Mouse (Mus musculus) natural killer cell, adult 2 months (primary cell): ENCODE results near the gene Stk25.
"Not testable (repeated sequence)": the region's sequence is repeated elsewhere in the genome, so short reads cannot be mapped to it uniquely, and the experiment has no call there.

Experiments used
- DNase-seq, 2 experiments: peaks; one replicate each; pipeline ENCODE4 v3.0.0; 2022; ENCODE audit warnings: low spot score in 2 of 2

Stk25 gene

DNA sequence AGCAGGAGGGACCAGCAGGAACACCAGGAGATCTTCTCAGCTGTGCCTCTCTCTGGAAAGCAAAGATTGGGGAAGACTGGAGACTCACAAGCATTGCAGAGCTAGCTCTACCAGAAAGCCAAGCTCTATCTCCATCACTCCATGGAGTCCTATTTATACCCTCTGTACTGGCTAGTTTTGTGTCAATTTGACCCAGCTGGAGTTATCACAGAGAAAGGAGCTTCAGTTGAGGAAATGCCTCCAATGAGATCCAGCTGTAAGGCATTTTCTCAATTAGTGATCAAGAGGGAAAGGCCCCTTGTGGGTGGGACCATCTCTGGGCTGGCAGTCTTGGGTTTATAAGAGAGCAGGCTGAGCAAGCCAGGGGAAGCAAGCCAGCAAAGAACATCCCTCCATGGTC, at the start of gene Stk25:
Gene Stk25, minus strand, starts transcription at position 101 of the 400 bp plus-strand sequence.
- not testable (repeated sequence) for DNase-seq

DNA sequence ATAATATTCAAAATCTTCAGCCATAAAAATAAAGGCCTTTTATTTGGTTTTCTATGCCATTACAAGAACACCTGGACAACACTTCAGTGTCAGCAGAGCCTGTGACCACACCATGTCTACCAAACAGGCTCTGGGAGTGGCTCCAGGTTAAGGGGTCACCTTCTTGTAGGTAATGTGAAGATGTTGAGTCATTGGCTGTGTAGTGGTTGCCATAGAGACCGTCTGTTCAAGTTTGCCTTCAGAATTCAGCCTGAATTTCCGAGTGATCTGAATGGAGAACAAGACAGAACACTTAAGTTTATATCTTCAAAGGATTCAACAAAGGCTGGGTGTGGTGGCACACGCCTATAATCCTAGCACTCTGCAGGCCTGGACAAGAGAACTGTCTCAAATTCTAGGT, 46.9 kb upstream of the Stk25 start:
- no peak for DNase-seq

DNA sequence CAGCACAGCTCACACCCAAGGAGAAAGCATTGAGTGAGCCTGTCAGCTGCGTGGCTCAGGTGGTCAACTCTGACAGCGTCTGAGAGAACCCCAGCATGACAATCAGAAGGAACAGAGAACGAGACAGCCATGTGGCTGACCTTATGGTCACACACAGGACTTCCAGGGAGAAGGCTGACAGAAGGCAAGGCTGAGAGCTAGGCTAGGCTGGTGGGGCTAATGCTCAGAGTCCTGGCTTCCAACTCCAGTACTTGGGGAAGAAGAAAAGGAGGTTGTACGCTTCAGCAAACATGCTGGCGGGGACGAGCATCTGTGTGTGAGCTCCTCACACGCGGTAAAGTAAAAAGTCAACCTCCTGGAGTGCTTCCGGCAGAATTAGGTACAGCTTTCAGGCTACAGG, 45.9 kb upstream of the Stk25 start:
- DNase-seq = no peak

DNA sequence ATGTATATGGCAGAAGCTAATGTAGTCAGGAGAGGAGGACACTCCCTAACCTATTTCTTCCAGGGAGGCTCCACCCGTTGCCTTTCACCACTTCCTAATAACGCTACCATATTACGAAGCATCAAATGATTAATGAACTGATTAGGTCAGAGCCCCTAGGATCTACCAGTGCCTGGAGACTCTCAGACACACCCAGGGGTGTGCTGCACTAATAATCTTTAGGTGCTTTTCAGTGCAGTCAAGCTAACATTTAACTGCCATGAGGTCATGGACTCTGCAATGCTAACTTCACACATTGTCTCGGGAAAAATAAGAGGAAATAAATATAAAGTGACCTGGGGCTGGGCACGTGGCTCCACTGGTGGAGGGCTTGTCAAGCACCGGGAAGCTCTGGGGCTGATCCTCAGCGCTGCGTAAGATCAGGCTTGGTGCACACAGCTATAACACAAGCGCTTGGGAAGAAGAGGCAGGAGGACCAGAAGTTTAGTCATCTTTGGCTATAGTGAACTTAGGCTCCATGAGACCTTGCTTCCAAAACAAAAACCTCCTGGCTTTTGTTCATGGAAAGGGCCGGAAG, 45.1 kb upstream of the Stk25 start:
- DNase-seq = no peak

DNA sequence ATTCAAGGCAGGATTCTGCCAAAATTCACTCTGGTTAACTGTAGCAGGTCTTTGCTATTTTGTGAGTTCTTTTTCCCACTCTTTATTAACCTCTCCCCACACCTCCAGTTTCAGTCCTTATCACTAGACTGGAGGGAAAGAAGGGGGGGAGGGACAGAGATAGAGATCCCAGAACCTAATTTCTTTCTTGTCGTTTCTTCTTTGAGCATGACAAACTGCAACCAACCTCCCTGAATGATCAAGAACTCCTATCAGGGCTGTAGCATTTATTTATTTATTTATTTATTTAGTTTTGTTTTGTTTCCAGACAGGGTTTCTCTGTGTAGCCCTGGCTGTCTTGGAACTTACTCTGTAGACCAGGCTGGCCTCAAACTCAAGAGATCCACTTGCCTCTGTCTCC, 43.6 kb upstream of the Stk25 start:
- DNase-seq = no peak

DNA sequence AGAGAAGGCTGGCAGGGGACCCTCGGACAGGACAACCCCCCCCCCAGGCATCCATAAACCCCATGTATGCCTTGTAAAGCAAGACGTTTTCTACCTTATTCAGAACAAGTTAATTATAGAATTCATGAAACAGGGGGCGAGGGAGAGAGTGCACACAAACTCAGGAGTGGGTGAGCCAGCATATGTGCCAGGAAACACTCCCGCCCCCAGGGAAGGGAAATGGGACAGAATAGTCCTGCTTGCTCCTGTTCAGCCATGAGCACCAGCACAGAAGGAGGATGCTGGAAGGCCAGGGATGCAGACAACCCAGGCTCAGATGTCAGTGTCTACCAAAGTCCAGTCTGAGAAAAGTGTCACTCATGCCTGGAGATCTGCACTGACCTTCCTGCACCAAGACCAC, 40.7 kb upstream of the Stk25 start:
- DNase-seq = no peak

DNA sequence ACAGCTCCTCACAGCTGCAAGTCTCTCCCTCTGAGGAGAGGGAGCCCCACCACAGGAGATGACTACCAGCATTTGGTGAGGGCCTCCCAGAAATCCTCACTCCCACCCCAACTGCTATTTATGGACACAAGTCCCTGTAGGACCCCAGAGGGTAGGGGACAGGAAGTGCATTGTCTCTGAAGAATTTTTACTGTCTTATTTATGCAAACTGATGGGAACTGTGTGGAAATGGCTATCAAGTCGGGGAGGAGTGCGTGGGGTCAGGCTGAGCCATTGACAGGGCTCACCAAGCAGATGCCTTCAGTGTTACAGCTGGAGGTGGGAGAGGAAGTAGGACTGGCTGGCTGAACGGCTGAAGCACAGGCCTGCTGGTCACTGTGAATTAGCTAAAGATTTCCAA, 38.9 kb upstream of the Stk25 start:
- DNase-seq = no peak

DNA sequence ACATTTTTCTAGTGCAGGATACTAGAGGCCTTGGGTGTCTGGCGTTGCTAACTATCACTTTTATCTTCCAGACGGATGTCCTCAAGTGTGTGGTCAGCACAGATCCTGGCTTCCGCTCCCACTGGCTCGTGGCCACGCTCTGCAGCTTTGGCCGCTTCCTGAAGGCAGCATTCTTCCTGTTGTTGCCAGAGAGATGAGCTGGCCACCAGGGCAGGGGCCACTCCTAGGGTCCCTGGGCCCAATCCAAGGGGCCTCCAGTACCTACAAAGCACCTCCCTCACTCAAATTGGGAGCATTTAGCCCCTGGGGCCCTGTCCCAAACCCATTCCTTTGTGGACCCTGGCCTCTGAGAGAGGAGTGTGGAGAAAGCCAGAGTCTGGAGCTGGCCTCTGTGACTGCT, 36.5 kb upstream of the Stk25 start:
- DNase-seq = no peak

DNA sequence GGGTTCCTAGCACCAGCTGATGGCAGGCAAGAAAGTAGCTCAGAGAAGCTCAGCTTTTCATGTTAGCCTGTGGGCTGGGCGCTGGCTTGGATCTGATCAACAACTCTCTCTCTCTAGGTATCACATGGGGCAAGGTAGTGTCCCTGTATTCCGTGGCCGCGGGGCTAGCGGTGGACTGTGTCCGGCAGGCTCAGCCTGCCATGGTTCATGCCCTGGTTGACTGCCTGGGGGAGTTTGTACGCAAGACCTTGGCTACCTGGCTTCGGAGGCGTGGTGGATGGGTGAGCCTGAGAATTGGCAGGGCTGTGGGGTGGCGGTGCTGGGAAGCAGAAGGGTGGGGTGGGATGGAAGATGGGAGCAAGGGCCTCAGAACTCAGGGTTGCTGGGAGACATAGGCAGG, 35.5 kb upstream of the Stk25 start:
- DNase-seq = no peak

DNA sequence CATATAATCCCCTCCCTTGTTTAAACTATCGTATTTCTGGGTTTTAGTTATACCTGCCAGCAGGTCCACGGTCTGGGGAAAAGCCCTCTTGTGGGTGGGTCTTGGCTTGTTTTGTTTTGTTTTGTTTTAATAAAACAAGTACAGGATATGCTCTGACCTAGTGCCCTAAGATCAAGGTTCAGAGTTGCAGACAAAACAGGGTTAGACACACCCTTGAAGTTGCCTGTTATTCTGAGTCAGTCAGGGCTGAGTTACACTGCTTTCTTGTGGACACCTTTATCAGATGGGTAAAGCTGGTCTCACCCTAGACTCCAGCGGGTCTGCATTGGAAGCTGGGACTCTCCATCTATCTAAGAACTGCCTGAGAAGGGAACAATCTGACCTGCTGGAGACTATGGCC, 35.0 kb upstream of the Stk25 start:
- DNase-seq = no peak

DNA sequence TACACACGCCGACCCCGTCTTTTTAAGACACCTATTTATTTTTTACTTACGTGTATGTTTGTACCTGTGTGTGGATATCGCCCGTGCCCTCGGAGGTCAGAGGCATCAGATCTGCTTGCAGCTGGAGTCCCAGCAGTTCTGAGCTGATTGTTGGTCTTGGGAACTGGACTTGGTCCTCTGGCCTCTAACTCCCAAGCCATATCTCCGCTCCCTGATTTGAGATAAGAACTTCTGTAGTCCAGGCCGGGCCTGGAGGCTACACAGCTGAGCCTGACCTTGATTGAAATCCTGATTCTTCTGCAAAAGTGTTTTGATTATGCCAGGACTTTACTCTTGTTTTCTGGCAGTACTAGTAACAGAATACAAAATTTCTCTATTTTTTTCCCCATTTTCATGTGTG, 34.3 kb upstream of the Stk25 start:
- DNase-seq = no peak

DNA sequence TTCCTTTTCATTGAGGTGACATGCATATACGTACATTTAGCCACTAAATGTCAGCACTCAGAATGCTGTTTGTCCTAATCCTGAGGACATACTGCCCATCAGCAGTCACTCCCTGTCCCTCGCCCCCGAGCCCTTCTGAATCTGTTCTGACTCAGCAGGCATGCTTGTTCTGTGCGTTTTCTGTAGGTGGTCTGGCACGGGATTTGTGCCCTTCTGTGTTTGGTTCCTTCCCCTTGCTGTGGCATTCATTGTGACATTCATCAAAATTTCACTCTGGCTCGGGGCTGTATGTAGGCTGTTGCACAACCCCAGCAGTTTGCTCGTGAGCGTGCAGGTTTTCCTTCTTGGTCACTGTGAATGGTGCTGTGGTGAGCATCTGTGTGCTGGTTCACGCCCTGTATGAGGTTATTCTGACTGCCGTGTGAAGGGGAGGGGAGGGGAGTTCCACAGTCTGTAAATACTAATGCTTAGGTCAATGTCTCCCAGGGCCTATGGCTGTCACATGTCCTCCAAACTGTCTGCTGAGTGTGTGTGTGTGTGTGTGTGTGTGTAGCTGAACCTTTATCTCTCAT, 33.4 kb upstream of the Stk25 start:
- no peak for DNase-seq

DNA sequence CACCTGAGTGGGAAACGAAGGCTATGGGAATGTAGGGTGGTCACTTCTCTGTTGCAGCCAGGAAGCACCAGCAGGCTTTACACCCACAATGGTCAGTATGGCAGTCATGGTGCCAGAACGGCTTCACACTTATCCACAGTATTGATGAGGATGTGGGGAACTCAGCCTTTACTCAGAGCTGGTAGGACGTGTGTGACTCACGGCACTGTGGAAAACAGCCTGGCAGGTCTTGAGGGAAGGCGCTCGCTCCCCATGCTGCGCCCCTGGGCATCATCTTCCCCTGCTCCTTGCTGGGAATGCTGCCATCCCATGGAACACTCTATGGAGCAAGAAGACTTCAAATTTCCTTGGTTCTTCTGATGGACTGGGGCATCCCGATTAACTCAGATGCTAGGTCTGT, 32.6 kb upstream of the Stk25 start:
- DNase-seq = no peak

DNA sequence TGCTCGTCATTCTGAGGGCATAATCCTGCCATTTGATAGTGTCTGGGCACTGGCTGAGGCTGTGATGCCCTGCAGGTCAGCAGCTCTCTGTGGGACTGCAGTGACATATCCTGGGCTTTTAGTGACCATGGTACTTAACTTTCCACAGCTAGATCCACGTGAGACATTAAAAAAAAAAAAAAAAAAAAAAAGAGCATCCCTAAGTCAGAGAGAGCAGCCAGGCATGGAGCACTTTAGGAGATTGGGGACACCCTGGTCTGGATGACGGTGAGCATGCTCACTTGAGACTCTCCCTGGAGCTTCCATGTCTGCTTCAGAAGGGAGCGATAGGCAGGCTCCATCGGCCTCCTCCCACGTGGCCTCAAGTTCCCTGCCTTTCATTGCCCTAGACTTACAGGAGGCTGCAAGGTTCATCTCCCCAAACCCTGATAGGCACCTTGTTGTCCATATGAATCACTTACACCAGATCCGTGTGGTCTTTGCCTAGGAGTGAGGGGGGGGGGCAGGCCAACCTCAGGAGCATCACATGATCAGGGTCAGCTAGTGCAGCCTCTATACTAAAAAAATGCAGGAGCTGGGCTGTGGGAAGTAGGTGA, 31.5 kb upstream of the Stk25 start:
- no peak for DNase-seq

DNA sequence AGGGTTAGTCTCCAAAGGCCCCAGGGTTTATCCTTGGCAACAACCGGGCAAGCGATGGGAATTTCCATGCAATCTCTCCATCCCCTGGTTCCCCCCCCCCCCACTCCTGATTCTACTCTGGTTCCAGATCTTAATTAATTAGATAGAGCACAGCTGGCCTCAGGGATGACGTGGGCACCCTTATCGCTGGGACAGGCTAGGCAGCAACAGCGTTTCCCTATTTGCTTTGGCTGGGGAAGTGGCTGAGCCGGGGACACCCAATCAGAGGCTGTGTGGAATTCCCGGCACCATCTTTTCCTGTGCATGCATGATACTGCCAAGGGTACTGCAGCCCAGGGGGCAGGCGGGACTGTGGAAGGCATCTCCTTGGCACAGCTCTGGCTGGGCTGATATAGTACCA, 29.7 kb upstream of the Stk25 start:
- DNase-seq = no peak

DNA sequence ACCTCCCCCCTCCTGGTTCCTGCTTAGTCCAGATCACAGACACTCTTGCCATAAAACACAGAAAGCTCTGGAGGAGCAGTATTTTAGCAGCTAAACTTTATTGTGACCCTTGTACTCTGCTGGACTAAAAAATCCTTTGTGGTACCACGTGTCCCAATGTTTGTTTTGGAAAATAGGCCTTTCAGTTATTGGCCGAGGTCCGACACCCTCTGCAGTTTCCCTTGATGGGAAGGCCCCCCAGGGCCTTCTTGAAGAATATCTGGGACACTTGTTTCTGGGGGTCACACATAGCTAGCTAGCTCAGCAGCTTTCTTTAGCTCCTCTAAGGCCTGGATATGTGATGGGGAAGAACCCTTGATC, 28.5 kb upstream of the Stk25 start:
- no peak for DNase-seq

DNA sequence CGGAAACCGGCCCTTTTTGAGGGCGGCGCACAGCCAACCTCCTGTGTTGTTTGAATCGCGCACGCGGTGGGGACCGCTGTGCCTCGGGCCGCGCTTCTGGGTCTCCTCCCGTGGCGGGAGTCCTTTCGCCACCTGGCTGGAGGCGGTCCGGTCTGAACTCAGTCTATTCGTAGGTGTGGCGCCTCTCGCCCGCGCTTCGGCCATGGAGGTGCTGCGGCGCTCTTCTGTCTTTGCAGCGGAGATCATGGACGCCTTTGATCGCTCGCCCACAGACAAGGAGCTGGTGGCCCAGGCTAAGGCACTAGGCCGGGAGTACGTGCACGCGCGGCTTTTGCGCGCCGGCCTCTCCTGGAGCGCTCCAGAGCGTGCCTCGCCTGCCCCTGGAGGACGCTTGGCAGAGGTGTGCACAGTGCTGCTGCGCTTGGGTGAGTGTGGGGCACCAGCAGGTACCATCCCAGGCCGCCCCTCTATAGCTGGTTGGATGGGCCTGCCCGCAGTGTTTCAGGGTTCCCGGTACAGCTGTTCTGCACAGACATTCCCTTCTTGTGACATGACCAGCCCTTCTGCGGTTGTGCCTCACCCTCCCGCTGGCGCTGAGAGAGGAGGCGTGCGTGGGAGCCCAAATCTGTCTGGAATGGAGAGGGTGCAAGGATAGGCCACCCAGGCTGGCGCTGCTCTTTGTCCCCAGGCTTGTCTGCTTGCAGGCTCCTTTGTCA, 27.9 kb upstream of the Stk25 start:
- no peak for DNase-seq

DNA sequence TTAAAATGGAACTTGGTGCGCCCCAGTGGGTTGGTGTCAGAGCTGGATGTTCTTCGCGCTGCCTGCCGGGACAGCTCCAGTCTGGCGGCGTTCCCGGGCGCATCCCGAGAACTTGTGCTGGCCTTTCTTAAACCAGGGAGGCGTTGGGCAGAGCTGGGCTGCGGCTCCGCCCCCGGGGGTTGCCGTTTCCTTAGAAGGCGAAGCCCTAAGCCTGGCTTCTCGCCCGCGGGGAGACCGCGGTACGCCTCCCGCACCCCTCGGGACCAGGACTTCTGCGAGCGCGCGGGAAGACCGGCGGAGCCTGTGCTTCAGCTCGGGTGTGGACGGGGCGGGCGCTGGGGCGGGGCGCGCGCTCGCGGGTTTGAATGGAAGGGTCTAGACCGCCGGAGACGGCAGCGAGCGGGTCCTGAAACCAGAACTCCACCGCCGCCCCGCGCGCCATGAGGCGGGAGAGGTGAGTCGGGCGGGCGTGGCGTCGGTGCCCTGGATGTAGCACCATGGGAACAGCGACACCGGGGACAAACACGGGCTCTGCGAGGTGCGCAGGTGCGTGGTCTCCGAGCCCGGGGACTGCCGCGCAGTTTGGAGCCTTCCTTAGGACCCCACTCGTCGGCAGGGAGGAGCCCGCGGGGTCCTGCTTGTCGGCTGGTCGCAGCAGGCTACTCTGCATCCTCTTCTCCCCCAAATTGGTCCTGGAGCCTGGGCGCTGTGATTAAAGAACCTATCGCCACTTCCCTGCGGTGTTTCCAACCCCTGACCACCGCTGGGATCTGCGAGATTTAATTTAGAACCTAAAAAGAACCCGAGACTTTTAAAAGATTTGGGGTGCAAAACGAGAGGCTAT, 27.2 kb upstream of the Stk25 start, which contains the start of gene Bok:
Gene Bok, plus strand, starts transcription at position 260 of the 844 bp plus-strand sequence.
- DNase-seq = no peak

DNA sequence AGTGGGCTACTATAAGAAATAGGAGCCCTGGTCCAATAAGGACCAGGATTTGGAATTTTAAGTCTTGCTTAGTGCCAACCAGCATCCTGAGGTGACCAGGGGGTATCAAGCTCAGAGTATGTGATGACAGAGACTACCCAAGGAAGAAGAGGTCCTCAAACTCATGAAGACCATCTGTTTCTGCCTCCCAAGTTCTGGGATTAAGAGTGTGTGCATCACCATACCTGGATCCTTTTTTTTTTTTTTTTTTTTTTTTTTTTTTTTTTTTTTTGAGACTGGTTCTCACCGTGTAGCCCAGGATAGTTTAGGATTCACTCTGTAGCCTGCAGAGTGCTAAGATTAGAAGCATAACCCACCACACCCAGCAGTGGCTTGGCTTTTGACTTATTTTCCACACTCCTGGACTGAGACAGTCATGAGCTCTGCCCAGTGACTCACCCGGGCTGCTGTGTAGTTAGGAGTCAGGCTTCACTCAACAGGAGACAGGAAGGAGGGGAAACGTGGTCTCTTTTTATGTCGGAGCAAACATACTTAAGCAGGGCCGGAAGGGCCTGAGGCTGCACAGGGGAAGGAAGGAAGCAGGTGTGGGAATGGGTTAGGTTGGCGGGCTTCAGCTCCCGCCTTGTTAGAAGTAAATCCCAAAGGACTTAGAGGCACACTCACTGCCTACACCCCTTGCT, 21.6 kb upstream of the Stk25 start:
- no peak for DNase-seq

DNA sequence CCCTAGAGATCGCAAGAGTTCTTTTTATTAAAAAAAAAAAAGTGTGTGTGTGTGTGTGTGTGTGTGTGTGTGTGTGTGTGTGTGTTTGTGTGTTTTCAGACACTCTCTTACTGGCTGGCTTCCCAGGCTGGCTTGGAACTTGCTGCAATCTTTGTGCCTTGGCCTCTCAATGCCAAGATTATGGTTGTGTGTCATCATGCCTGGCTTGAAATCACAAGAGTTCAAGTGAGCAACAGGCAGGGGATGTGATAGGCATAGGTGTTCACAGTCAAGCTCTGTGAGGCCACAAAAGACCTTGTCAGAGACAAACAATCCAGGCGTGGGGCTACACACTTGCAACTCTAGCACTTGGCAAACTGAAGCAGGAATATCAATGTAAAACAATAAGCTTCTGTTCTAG, 19.9 kb upstream of the Stk25 start:
- DNase-seq = no peak

DNA sequence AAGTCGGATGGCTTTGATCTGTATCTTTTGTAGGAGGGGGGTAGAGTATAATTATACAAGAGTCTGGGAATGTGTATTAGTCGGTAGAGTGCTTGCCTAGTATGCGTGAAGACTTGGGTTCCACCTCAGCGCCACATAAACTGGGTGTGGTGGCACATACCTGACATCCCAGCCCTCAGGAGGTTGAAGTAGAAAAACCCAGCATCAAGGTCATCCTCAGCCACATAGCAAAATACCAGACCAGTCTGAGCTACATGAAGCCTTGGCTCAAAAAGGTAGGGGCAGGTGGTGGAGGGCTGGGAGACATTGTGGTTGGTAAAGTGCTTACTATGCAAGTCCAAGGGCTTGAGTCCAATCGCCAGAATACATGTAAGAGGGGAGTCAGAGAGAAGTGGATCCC, 14.2 kb upstream of the Stk25 start:
- DNase-seq = no peak

DNA sequence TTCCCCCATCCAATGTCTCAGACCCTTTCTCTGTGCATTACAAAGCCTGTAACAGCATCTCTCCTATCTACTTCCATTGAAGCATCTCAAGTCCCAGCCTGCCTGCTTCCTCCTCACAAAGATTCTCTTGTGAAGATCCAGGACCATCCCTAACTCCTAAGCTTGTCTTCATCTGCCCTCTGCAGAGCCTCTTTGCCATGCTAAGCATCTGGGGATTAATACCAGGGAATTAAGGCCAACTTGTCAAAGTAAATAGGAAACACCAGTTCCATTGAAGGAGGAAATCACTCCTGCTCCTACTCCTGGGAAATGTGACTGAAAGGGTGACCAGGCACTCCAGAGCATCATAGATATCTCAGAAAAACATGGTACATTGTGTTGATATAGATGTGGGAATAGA, 11.5 kb upstream of the Stk25 start:
- no peak for DNase-seq
